Mouse (Mus musculus): Measurements from ENCODE around the gene Rslcan18. TPM values are rescaled to one million over a fixed set of nuclear protein-coding genes. Genes with fewer than 3 reads are reported as not detected.

Gene Rslcan18
- polyA plus RNA-seq, 1 experiment = 0.19 TPM

DNA sequence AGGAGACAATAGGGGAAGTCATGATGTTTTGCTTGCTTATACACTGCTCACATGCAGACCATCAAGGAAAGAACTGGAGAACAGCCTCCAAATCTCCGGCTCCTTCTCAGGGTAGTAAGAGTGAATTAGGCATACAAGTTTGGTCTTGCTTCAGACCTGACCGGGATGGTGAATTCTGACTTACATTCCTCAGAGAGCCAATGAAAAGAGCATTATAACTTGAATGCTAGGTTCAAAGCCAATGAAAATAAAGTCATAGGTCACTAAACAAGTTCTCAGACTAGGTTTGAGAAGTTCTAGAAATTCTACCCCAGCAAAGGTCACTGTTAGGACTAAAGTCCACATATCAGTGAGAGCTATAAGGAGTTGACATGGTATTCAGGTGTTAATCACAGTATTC lies 38.8 kb downstream of the Rslcan18 start:
- peaks cover 5% of the 10 kb centered on the region for H3K36me3 ChIP-seq (ENCODE audit: control insufficient read depth, insufficient read depth)

DNA sequence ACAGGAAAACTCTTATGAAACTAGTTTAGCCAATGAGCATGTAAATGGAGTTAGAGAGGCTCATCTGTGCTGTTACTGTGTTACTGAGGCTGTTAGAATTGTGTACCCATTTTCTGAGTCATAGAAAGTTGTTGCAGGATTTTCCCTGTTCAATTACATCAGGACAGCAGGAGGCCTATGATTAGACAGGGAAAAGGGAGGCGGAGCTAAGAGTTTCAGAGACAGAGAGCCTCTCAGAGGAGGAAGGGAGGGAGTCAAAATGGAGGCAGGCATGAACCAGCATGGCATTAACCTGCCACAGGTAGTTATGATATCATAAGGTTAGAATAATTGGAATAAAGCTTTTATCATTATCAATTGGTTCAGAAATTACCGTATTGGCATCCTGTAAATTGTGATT lies 43.3 kb downstream of the Rslcan18 start:
- Histone ChIP-seq H3K4me2 (ENCODE audit: low read depth) (no peak overlapping the region), H3ac (ENCODE audit: control insufficient read depth, insufficient read length) (no peak overlapping the region), H3K79me2 (ENCODE audit: control insufficient read depth, insufficient read depth) (no peaks in the 10 kb centered on the region), H3K36me3 (ENCODE audit: control insufficient read depth, insufficient read depth) (peaks cover 29% of the 10 kb centered on the region), H3K27me3 (ENCODE audit: control insufficient read depth, insufficient read depth, insufficient read length) (no peaks in the 10 kb centered on the region), H3K4me3 (no peak overlapping the region)
- no peak for TF ChIP-seq POLR2A (IDR thresholded peaks at IDR 0.05; ENCODE audit: insufficient read length, low read depth)

More for the DNA sequence above, 38.8 kb downstream of the Rslcan18 start:
- Histone ChIP-seq H3K4me2 (ENCODE audit: low read depth) (no peak overlapping the region), H3K27me3 (ENCODE audit: control insufficient read depth, insufficient read depth, insufficient read length) (no peaks in the 10 kb centered on the region), H3ac (ENCODE audit: control insufficient read depth, insufficient read length) (no peak overlapping the region), H3K79me2 (ENCODE audit: control insufficient read depth, insufficient read depth) (no peaks in the 10 kb centered on the region), H3K4me3 (no peak overlapping the region)
- TF ChIP-seq SRF (IDR thresholded peaks at IDR 0.05; ENCODE audit: control insufficient read depth, insufficient read length, low read depth) = no peak
- TF ChIP-seq TCF12 (IDR thresholded peaks at IDR 0.05; ENCODE audit: insufficient read depth, poor library complexity, severe bottlenecking) = no peak
- TF ChIP-seq MAX (IDR thresholded peaks at IDR 0.05; ENCODE audit: low read depth) = no peak
- TF ChIP-seq REST (IDR thresholded peaks at IDR 0.05; ENCODE audit: insufficient read depth, insufficient read length) = no peak
- TF ChIP-seq MYOG (IDR thresholded peaks at IDR 0.05; ENCODE audit: control insufficient read depth in 1 of 3, insufficient read depth in 1 of 3, insufficient read length in 2 of 3, low read depth in 2 of 3) = no peak
- no peak for TF ChIP-seq TCF3 (IDR thresholded peaks at IDR 0.05; ENCODE audit: insufficient read length, low read depth)
- no peak for TF ChIP-seq POLR2A (IDR thresholded peaks at IDR 0.05; ENCODE audit: insufficient read length, low read depth)
- TF ChIP-seq E2F4 (IDR thresholded peaks at IDR 0.05; ENCODE audit: insufficient read depth) = no peak
- no peak for TF ChIP-seq USF1 (IDR thresholded peaks at IDR 0.05; ENCODE audit: low read depth)
- no peak for TF ChIP-seq CEBPB (IDR thresholded peaks at IDR 0.05; ENCODE audit: insufficient read depth, poor library complexity, severe bottlenecking)
- TF ChIP-seq POLR2AphosphoS2 (IDR thresholded peaks at IDR 0.05; ENCODE audit: insufficient read length, low read depth) = no peak
- no peak for TF ChIP-seq MYOD1 (IDR thresholded peaks at IDR 0.05; ENCODE audit: control insufficient read depth in 1 of 3, insufficient read length in 2 of 3, low read depth in 2 of 3)

DNA sequence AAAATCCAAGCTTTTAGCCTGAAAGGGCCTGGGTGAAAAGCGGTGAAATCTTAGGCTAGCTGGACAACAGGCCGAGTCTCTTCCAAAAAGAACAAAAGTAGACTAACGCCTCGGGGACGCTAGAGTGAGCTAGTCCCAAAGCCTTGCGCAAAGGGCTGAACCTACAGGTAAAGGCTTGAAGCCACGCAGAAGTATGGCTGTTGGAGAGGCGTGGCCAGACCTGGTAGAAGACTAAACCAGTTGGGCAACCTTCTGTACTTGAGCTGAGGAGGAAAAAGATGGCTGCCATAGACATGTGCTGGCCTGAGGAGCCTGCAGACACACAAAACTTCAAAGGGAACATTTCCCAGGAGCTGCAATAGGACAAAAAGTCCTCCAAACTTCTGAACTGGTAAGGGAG lies 50.7 kb downstream of the Rslcan18 start:
- no peak overlapping the region for H3ac ChIP-seq (ENCODE audit: control insufficient read depth, insufficient read length)
- H3K4me3 ChIP-seq = no peak overlapping the region
- H3K4me2 ChIP-seq (ENCODE audit: low read depth) = no peak overlapping the region
- H3K79me2 ChIP-seq (ENCODE audit: control insufficient read depth, insufficient read depth) = no peaks in the 10 kb centered on the region
- H3K36me3 ChIP-seq (ENCODE audit: control insufficient read depth, insufficient read depth) = peaks cover 9% of the 10 kb centered on the region
- no peaks in the 10 kb centered on the region for H3K27me3 ChIP-seq (ENCODE audit: control insufficient read depth, insufficient read depth, insufficient read length)
- TF ChIP-seq POLR2AphosphoS2 (IDR thresholded peaks at IDR 0.05; ENCODE audit: insufficient read length, low read depth) (no peak), TCF3 (IDR thresholded peaks at IDR 0.05; ENCODE audit: insufficient read length, low read depth) (no peak), MYOG (IDR thresholded peaks at IDR 0.05; ENCODE audit: control insufficient read depth in 1 of 3, insufficient read depth in 1 of 3, insufficient read length in 2 of 3, low read depth in 2 of 3) (no peak), USF1 (IDR thresholded peaks at IDR 0.05; ENCODE audit: low read depth) (no peak), MYOD1 (IDR thresholded peaks at IDR 0.05; ENCODE audit: control insufficient read depth in 1 of 3, insufficient read length in 2 of 3, low read depth in 2 of 3) (no peak), CEBPB (IDR thresholded peaks at IDR 0.05; ENCODE audit: insufficient read depth, poor library complexity, severe bottlenecking) (no peak), MAX (IDR thresholded peaks at IDR 0.05; ENCODE audit: low read depth) (no peak)

DNA sequence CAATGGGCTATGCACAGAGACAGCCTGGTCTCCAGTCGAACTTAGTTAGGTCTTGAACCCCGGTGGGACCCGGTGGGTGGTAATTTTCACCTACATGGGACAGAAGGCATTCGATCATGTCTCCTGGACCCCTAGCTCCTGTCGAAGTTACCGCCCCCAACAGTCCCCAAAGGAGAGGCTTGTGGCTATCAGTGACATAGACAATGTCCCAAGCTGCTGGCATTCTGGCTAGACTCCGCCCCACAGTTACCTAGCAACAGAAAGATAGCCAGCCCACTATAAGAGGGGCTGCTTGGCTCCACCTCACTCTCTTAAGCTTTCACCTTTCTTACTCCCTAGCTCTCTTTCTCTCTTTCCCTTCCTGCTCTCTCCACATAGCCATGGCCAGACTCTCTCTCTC lies 53.6 kb downstream of the Rslcan18 start:
- Histone ChIP-seq H3K4me2 (ENCODE audit: low read depth) (no peak overlapping the region), H3K27me3 (ENCODE audit: control insufficient read depth, insufficient read depth, insufficient read length) (no peaks in the 10 kb centered on the region), H3K36me3 (ENCODE audit: control insufficient read depth, insufficient read depth) (no peaks in the 10 kb centered on the region), H3K79me2 (ENCODE audit: control insufficient read depth, insufficient read depth) (no peaks in the 10 kb centered on the region), H3ac (ENCODE audit: control insufficient read depth, insufficient read length) (no peak overlapping the region), H3K4me3 (no peak overlapping the region)
- TF ChIP-seq POLR2AphosphoS2 (IDR thresholded peaks at IDR 0.05; ENCODE audit: insufficient read length, low read depth) (no peak), REST (IDR thresholded peaks at IDR 0.05; ENCODE audit: insufficient read depth, insufficient read length) (no peak), USF1 (IDR thresholded peaks at IDR 0.05; ENCODE audit: low read depth) (no peak), SRF (IDR thresholded peaks at IDR 0.05; ENCODE audit: control insufficient read depth, insufficient read length, low read depth) (no peak), MYOG (IDR thresholded peaks at IDR 0.05; ENCODE audit: control insufficient read depth in 1 of 3, insufficient read depth in 1 of 3, insufficient read length in 2 of 3, low read depth in 2 of 3) (no peak), E2F4 (IDR thresholded peaks at IDR 0.05; ENCODE audit: insufficient read depth) (no peak), MAX (IDR thresholded peaks at IDR 0.05; ENCODE audit: low read depth) (no peak), CEBPB (IDR thresholded peaks at IDR 0.05; ENCODE audit: insufficient read depth, poor library complexity, severe bottlenecking) (no peak), TCF3 (IDR thresholded peaks at IDR 0.05; ENCODE audit: insufficient read length, low read depth) (no peak), POLR2A (IDR thresholded peaks at IDR 0.05; ENCODE audit: insufficient read length, low read depth) (no peak), TCF12 (IDR thresholded peaks at IDR 0.05; ENCODE audit: insufficient read depth, poor library complexity, severe bottlenecking) (no peak), MYOD1 (IDR thresholded peaks at IDR 0.05; ENCODE audit: control insufficient read depth in 1 of 3, insufficient read length in 2 of 3, low read depth in 2 of 3) (no peak)

DNA sequence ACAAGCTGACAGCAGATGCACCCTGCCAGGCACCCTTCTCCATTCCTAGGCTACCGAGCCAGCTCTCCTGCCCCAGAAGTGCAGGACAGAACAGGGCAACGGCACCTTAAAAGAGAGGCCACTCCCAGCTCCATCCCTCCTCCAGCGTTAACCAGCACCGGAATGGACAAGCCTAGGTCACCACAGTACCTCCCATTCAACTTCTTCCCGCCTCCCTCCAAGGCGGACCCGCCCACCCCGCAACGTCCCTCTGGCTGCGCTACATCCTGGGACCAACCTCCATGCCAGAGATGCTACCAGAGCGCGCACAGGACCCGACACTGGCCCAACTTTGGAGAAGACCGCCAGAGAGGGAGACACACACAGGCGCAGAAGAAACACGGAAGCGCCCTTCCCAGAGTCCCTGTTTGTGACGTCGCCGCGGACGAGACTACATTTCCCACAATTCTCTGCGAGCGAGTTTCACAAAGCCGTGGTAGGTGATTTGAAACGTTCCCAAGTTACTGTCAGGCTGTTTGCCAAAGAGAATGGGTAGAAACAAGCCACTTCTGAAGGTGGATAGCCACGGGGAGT lies 55.2 kb downstream of the Rslcan18 start, which contains the start of gene Zfp712:
Gene Zfp712, minus strand, starts transcription at position 385 of the 573 bp plus-strand sequence.
- no peaks in the 10 kb centered on the region for H3K27me3 ChIP-seq (ENCODE audit: control insufficient read depth, insufficient read depth, insufficient read length)
- H3K4me2 ChIP-seq (ENCODE audit: low read depth) = peak within 1 kb of the TSS; percentile 96
- H3K4me3 ChIP-seq = peak within 1 kb of the TSS; percentile 76
- TF ChIP-seq MAX (IDR thresholded peaks at IDR 0.05; ENCODE audit: low read depth) = no peak
- peak; percentile 50 for TF ChIP-seq POLR2A (IDR thresholded peaks at IDR 0.05; ENCODE audit: insufficient read length, low read depth)
- no peak within 1 kb of the TSS for H3ac ChIP-seq (ENCODE audit: control insufficient read depth, insufficient read length)
- H3K36me3 ChIP-seq (ENCODE audit: control insufficient read depth, insufficient read depth) = no peaks in the 10 kb centered on the region
- no peaks in the 10 kb centered on the region for H3K79me2 ChIP-seq (ENCODE audit: control insufficient read depth, insufficient read depth)

Data from myocyte (in vitro differentiated cells).